Mouse (Mus musculus) midbrain, postnatal 0 days (tissue): ENCODE measurements at regions not wholly inside any gene's neighbourhood (a gene's known extent, or its start where the extent isn't known, plus 50 kb on each side); places are given as distances from the start of the nearest gene placed in this dataset.
A peak's percentile ranks its signal among the peaks of the same experiment; 100 is the strongest.

Experiments
- ATAC-seq: fragments of 200-750 bp; cut with Nextera tagmentation; 2 replicates; pipeline ENCODE4 v1.8.0; 2017; ENCODE audit warnings: moderate number of reproducible peaks, mild to moderate bottlenecking, moderate TSS enrichment, moderate library complexity; ENCODE audit not compliant: low FRiP score
- DNase-seq: peaks from one replicate; pipeline ENCODE4 v3.0.0-alpha.2; 2015; ENCODE audit warnings: low spot score
- H3K27ac ChIP-seq: fragments of 300-500 bp; sonication (generic); 2 replicates; pipeline ENCODE4 v1.5.1; 2014; ENCODE audit warnings: low read depth, mild to moderate bottlenecking, low read length, mixed read lengths
- H3K27me3 ChIP-seq: fragments of 300-500 bp; sonication (generic); 2 replicates; pipeline ENCODE4 v1.6.1; 2014; ENCODE audit warnings: low read length, control low read depth, mixed read lengths; ENCODE audit not compliant: insufficient read depth
- H3K36me3 ChIP-seq: fragments of 300-500 bp; sonication (generic); 2 replicates; pipeline ENCODE4 v1.6.1; 2014; ENCODE audit warnings: low read length, control low read depth, mixed read lengths; ENCODE audit not compliant: insufficient read depth
- H3K4me1 ChIP-seq: fragments of 300-500 bp; sonication (generic); 2 replicates; pipeline ENCODE4 v1.6.1; 2014; ENCODE audit warnings: mild to moderate bottlenecking, control low read depth, antibody characterized with exemption, low read length, mixed read lengths; ENCODE audit not compliant: insufficient read depth
- H3K4me2 ChIP-seq: fragments of 300-500 bp; sonication (generic); 2 replicates; pipeline ENCODE4 v1.6.1; 2014; ENCODE audit warnings: low read depth, mild to moderate bottlenecking, low read length, mixed read lengths; ENCODE audit not compliant: poor library complexity, severe bottlenecking
- H3K4me3 ChIP-seq: fragments of 300-500 bp; sonication (generic); 2 replicates; pipeline ENCODE4 v1.5.1; 2014; ENCODE audit warnings: low read depth, mild to moderate bottlenecking, low read length, moderate library complexity
- H3K9ac ChIP-seq: fragments of 300-500 bp; sonication (generic); replicated peaks from 2 replicates; pipeline ENCODE4 v1.6.1; 2014; ENCODE audit warnings: mild to moderate bottlenecking, low read length, moderate library complexity, mixed read lengths; ENCODE audit not compliant: poor library complexity, severe bottlenecking
- H3K9me3 ChIP-seq: fragments of 300-500 bp; sonication (generic); 2 replicates; pipeline ENCODE4 v1.6.1; 2016; ENCODE audit warnings: low read length, control low read depth
- CTCF ChIP-seq: IDR thresholded peaks from 2 replicates; pipeline ENCODE4 v1.5.1; 2016; ENCODE audit warnings: antibody characterized with exemption, mild to moderate bottlenecking
- WGBS: fragments of 180-500 bp; shearing (Covaris S2); extraction: QIAGEN DNeasy Blood & Tissue Kit; methylation state at CpG from one replicate; pipeline ENCODE4 v1.1.7; 2014; 5-methylcytosine and 5-hydroxymethylcytosine counted together

DNA sequence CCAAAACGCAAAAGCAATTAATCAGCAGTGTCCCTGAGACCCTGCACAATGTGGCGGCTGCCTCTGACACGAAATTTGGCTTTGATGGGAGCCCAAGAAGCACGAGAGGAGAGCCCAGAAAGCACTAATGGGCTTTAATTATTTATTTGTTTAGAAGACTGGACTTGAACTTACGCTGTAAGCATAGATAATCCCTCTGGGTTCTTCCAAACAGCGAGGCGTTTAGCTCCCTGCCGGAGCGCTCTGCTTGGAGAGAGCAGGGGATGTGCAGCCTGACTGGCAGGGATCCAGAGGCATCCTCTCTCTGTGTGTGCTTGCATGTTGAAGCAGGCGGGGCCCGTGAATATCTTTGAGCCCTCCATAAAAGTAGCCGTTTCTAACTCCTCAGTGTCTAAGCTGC is 153.3 kb upstream of the 3110018I06Rik start:
- H3K27ac ChIP-seq, result no peak overlapping the region
- H3K4me3 ChIP-seq, result no peak overlapping the region
- no peak for ATAC-seq
- H3K4me1 ChIP-seq, result no peaks in the 10 kb centered on the region
- no peaks in the 10 kb centered on the region for H3K9me3 ChIP-seq
- H3K36me3 ChIP-seq, result no peaks in the 10 kb centered on the region
- H3K9ac ChIP-seq, result no peak overlapping the region
- H3K27me3 ChIP-seq, result no peaks in the 10 kb centered on the region
- peak; percentile 18 for DNase-seq
- TF ChIP-seq CTCF, result no peak
- WGBS, result 57% methylated on average over 12 of the region's 12 CpGs
- H3K4me2 ChIP-seq, result no peak overlapping the region

DNA sequence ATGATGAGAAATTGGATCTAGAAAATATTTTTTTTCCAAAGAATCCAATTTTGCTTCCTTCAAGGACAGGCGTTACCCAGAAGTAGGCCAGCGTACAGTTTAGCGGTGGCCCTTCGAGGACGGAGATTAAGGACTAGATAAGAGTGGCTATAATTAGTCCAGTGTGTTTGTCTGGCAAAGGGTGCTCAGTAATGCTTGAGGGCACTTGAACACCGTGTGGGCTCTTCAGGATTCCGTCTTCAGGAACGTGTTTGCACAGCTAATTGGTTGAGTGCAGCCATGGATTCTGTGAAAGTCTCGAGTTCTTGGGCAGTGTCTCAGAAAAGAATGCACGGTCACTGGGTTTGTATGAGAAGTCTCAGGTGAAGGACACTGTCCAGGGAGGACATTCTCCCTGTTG is 149.7 kb upstream of the 3110018I06Rik start:
- no peaks in the 10 kb centered on the region for H3K27me3 ChIP-seq
- no peak overlapping the region for H3K9ac ChIP-seq
- no peak overlapping the region for H3K4me2 ChIP-seq
- ATAC-seq, result no peak
- H3K4me1 ChIP-seq, result no peaks in the 10 kb centered on the region
- H3K36me3 ChIP-seq, result no peaks in the 10 kb centered on the region
- no peak for TF ChIP-seq CTCF
- no peak overlapping the region for H3K4me3 ChIP-seq
- 82% methylated on average over 10 of the region's 10 CpGs for WGBS
- H3K9me3 ChIP-seq, result no peaks in the 10 kb centered on the region
- no peak overlapping the region for H3K27ac ChIP-seq
- no peak for DNase-seq

DNA sequence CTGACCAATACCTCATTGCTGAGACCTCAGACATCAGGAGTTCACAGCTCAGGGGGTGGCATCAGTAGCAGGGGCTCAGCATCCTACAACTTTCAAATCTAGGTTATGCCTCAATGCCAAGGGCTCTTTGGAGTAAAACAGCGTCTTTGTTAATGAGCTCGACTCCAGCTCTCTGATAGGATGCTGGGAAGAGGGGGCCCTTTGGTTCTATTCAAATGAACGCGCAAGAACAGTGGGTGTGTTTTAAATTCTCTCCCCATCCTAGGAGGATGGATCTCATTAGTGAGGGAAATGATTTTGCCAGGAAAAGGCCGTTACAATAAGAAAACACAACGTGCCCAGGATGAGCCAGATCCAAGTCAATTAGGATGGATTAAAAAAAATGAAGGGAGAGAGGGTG is 132.2 kb upstream of the 3110018I06Rik start:
- DNase-seq (no peak), ATAC-seq (no peak)
- H3K4me2 ChIP-seq, result no peak overlapping the region
- no peaks in the 10 kb centered on the region for H3K36me3 ChIP-seq
- no peak overlapping the region for H3K4me3 ChIP-seq
- H3K9me3 ChIP-seq, result no peaks in the 10 kb centered on the region
- H3K9ac ChIP-seq, result no peak overlapping the region
- no peaks in the 10 kb centered on the region for H3K4me1 ChIP-seq
- TF ChIP-seq CTCF, result no peak
- H3K27me3 ChIP-seq, result no peaks in the 10 kb centered on the region
- 34% methylated on average over 6 of the region's 6 CpGs for WGBS
- no peak overlapping the region for H3K27ac ChIP-seq

DNA sequence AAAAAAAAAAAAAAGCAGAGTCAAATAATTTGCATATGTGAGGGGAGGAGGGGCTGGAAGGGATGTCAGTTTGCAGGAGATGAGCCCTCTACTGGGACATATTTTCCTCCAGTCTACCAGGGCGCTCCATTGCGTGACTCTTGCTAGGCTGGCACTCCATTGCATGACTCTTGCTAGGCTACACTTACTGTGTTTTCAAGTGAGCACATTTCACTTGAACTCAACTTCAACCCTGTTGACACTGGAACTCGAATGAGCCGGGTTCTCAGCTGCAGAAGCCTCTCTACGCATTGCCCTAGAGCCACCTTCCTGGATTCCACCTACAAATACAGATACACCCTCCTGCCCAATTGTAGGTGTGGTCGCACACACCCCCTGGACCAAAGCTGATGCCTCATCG is 131.5 kb upstream of the 3110018I06Rik start:
- Histone ChIP-seq H3K36me3 (no peaks in the 10 kb centered on the region), H3K4me3 (no peak overlapping the region), H3K27ac (no peak overlapping the region), H3K4me1 (no peaks in the 10 kb centered on the region), H3K9me3 (no peaks in the 10 kb centered on the region), H3K4me2 (no peak overlapping the region), H3K9ac (no peak overlapping the region), H3K27me3 (no peaks in the 10 kb centered on the region)
- 89% methylated on average over 7 of the region's 7 CpGs for WGBS
- DNase-seq (no peak), ATAC-seq (no peak)
- no peak for TF ChIP-seq CTCF

DNA sequence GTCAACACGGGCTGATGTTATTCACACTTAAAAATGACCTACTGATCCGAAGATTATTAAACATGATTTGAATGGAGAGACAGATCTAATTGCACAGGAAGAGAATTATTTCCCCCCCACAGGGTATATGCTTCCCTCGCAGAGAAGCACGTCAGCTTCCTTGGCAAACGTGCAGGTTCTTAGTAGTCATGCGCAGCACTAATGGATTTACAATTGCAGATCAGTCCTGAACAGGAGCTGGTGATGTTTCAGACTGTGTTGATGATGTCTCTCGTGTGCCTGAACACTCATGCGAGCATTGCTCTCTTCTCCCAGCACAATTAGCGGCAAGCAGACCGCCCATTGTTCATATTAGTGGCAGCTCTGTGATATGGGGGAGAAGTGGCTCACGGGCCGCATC is 127.9 kb upstream of the 3110018I06Rik start:
- Histone ChIP-seq H3K4me1 (no peaks in the 10 kb centered on the region), H3K9ac (no peak overlapping the region), H3K4me3 (no peak overlapping the region), H3K36me3 (no peaks in the 10 kb centered on the region), H3K27me3 (no peaks in the 10 kb centered on the region), H3K9me3 (no peaks in the 10 kb centered on the region), H3K27ac (no peak overlapping the region), H3K4me2 (no peak overlapping the region)
- ATAC-seq (no peak), DNase-seq (peak; percentile 58)
- no peak for TF ChIP-seq CTCF
- 73% methylated on average over 12 of the region's 12 CpGs for WGBS

DNA sequence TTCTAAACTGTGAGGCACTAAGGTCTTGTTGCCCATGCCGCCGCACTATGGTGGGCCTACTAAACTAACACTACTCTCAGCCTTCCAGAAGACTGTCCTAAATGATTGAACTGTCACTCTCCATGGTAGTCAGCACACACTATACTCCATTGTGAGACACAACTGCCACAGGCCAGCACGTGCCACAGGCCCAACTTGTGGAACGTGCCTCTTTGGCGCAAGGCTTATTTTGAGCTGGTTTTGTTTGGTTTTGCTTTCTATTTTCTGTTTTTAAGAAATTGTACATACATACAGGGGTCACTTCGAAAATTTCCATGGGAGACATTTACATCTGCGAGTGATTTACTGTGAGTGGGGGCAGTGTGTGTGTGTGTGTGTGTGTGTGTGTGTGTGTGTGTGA is 126.8 kb upstream of the 3110018I06Rik start:
- Histone ChIP-seq H3K27ac (no peak overlapping the region), H3K9me3 (no peaks in the 10 kb centered on the region), H3K36me3 (no peaks in the 10 kb centered on the region), H3K27me3 (no peaks in the 10 kb centered on the region), H3K4me1 (no peaks in the 10 kb centered on the region), H3K9ac (no peak overlapping the region), H3K4me3 (no peak overlapping the region), H3K4me2 (no peak overlapping the region)
- no peak for ATAC-seq
- WGBS, result 92% methylated on average over 7 of the region's 7 CpGs
- no peak for DNase-seq
- no peak for TF ChIP-seq CTCF

DNA sequence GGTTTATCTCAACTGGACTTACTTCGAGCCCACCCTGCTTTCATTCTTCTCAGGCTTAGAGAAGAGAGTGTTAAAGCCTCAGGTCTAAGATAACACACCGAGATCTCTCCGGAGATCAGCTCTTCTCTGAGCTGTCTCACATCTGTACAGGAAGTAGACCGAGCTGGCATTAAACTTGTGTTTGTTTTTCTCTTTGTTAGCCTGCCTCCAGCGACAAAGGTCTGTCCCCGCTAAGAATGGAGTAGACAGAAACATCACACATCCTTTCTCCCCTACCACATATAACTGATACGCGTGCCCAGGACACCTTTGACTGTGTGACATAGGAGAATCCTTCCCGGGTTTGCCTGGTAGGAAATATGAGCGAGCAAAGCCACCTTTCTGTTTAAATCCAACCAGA is 126.3 kb upstream of the 3110018I06Rik start:
- no peak for DNase-seq
- no peak overlapping the region for H3K27ac ChIP-seq
- no peaks in the 10 kb centered on the region for H3K36me3 ChIP-seq
- no peak for ATAC-seq
- no peaks in the 10 kb centered on the region for H3K4me1 ChIP-seq
- no peak overlapping the region for H3K4me2 ChIP-seq
- WGBS, result 81% methylated on average over 10 of the region's 10 CpGs
- no peak overlapping the region for H3K9ac ChIP-seq
- no peaks in the 10 kb centered on the region for H3K9me3 ChIP-seq
- H3K4me3 ChIP-seq, result no peak overlapping the region
- no peaks in the 10 kb centered on the region for H3K27me3 ChIP-seq
- no peak for TF ChIP-seq CTCF
